Mouse (Mus musculus) lung, postnatal 0 days (tissue): ENCODE data around the gene Slc52a3. TPM values are rescaled to one million over a fixed set of nuclear protein-coding genes. Genes with fewer than 3 reads are reported as not detected.
A peak's percentile ranks its signal among the peaks of the same experiment; 100 is the strongest.

Source experiments
- ATAC-seq: fragments of 200-750 bp; cut with Nextera tagmentation; 2 replicates; pipeline ENCODE4 v1.8.0; 2017; ENCODE audit warnings: moderate library complexity
- DNase-seq: peaks from one replicate; pipeline ENCODE4 v3.0.0-alpha.2; 2016; ENCODE audit warnings: low spot score
- H3K27ac ChIP-seq: fragments of 300-500 bp; sonication (generic); 2 replicates; pipeline ENCODE4 v1.5.1; 2014; ENCODE audit warnings: antibody characterized with exemption, mild to moderate bottlenecking, low read length, mixed read lengths
- H3K27me3 ChIP-seq: fragments of 300-500 bp; sonication (generic); replicated peaks from 2 replicates; pipeline ENCODE4 v1.6.1; 2014; ENCODE audit warnings: low read length, mixed read lengths; ENCODE audit not compliant: insufficient read depth
- H3K36me3 ChIP-seq: fragments of 300-500 bp; sonication (generic); 2 replicates; pipeline ENCODE4 v1.6.1; 2014; ENCODE audit warnings: low read length, mixed read lengths; ENCODE audit not compliant: insufficient read depth
- H3K4me1 ChIP-seq: fragments of 300-500 bp; sonication (generic); 2 replicates; pipeline ENCODE4 v1.6.1; 2014; ENCODE audit warnings: antibody characterized with exemption, low read depth, low read length, mixed read lengths; ENCODE audit not compliant: insufficient read depth
- H3K4me2 ChIP-seq: fragments of 300-500 bp; sonication (generic); replicated peaks from 2 replicates; pipeline ENCODE4 v1.6.1; 2014; ENCODE audit warnings: low read depth, mild to moderate bottlenecking, low read length, moderate library complexity, mixed read lengths
- H3K4me3 ChIP-seq: fragments of 300-500 bp; sonication (generic); 2 replicates; pipeline ENCODE4 v1.5.1; 2014; ENCODE audit warnings: low read depth, low read length
- H3K9ac ChIP-seq: fragments of 300-500 bp; sonication (generic); replicated peaks from 2 replicates; pipeline ENCODE4 v1.6.1; 2014; ENCODE audit warnings: low read depth, mild to moderate bottlenecking
- H3K9me3 ChIP-seq: fragments of 300-500 bp; sonication (generic); 2 replicates; pipeline ENCODE4 v1.6.1; 2016; ENCODE audit warnings: low read length, mixed read lengths
- CTCF ChIP-seq: IDR thresholded peaks from 2 replicates; pipeline ENCODE4 v1.5.1; 2016; ENCODE audit warnings: antibody characterized with exemption, mild to moderate bottlenecking
- EP300 ChIP-seq: IDR thresholded peaks from 2 replicates; pipeline ENCODE4 v1.6.1; 2016; ENCODE audit warnings: antibody characterized with exemption, mild to moderate bottlenecking, control low read depth
- WGBS: fragments of 180-500 bp; shearing (Covaris S2); extraction: QIAGEN DNeasy Blood & Tissue Kit; methylation state at CpG from one replicate; pipeline ENCODE4 v1.1.7; 2014; 5-methylcytosine and 5-hydroxymethylcytosine counted together
- polyA plus RNA-seq: library from polyadenylated mRNA; unstranded; fragments of >200 nt; fragmentation: Nextera tagmentation; extraction: Ambion mirVana; gene quantifications from 2 replicates; pipeline ENCODE4 v1.2.1, GENCODE M21; 2015

Slc52a3 gene
- polyA plus RNA-seq, 1 experiment from 2014 or later: 26.0 TPM

DNA sequence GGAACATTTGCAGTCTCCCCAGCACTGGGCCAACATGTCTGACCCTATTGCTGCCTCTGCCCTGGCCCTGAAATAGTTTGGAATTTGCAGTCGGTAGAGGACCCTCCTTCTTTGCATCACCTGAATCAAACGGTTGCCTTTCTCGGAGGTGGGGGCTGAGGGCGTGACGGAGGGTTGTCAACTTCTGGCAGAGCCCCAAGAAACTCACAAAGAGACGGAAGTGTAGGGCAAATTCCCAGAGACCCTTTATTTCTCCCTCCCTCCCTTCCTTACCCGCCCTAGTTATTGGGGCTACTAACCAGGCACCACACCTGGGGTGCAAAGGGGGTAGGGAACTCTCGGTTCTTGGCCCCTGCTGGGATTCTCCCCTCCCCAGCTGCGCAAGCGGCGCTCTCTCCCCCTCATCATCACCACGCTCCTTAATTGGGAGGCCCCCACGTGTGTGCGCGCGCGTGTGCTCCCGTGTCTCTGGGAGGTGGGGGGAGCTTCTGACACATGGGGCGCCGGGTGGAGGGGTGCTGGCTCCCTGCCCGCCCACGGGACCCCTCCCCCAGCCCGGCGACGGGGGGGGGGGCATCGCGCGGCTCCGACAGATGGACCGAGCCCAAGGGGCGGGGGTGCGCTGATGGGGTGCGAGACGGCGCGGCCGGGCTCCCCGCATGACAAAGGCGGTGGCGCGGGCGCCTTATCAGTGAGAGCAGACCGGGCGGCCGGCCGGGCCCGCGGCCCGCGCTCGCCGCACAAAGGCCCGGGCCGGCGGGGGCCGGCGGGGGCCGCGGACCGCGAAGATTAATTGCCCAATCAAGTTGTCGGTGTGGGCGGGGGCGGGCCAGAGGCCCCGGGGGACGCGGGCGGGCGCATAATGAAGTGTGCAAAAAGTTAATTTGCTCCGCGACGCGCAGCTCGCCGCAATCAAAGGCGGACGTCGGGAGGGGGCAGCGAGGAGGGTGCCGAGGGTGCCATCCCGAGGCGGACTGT lies 52.0 kb downstream of the Slc52a3 start:
- 0 out of 2 replicates have a peak overlapping the region, but pooled peaks have one; percentile 1 for H3K9ac ChIP-seq
- WGBS: 2% methylated on average over 52 of the region's 82 CpGs
- H3K4me2 ChIP-seq: peak overlapping the region; percentile 69
- H3K4me1 ChIP-seq: peaks cover 10% of the 10 kb centered on the region
- H3K36me3 ChIP-seq: no peaks in the 10 kb centered on the region
- H3K4me3 ChIP-seq: peak overlapping the region; percentile 40
- no peak overlapping the region for H3K27ac ChIP-seq
- H3K27me3 ChIP-seq: peaks cover 45% of the 10 kb centered on the region
- DNase-seq (no peak), ATAC-seq (peak; percentile 25; the same call in 1 of the 2 replicates)
- no peaks in the 10 kb centered on the region for H3K9me3 ChIP-seq
- TF ChIP-seq CTCF (no peak), EP300 (no peak)

DNA sequence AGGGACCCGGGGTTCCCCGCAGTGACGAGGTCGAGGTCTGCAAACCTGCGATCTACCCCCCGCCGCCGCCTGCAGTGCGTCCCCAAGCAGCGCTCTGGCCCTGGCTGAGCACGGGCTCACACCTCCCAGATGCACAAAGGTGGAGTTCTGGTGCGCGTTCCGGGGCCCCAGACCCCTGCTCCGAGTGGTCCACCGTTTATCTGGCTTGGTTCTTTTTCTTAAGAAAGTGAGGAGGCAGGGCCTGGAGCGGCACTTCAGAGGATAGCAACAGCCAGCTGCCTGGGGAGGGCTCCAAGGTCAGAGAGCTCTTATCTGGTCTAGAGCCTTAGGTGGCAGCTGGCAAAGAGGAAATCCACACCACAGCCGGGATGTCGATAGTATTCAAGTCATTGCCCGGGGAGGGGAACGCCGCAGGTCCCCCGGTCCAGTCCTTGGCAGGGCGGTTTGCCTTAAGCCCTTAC lies 52.7 kb downstream of the Slc52a3 start:
- TF ChIP-seq EP300 (no peak), CTCF (no peak)
- Histone ChIP-seq H3K36me3 (no peaks in the 10 kb centered on the region), H3K9me3 (no peaks in the 10 kb centered on the region), H3K27ac (no peak overlapping the region), H3K9ac (0 out of 2 replicates have a peak overlapping the region, but pooled peaks have one; percentile 1), H3K4me1 (peaks cover 10% of the 10 kb centered on the region), H3K4me3 (peak overlapping the region; percentile 40), H3K4me2 (peak overlapping the region; percentile 69), H3K27me3 (peaks cover 45% of the 10 kb centered on the region)
- under 1% methylated on average over 24 of the region's 24 CpGs for WGBS
- no peak for ATAC-seq
- DNase-seq: no peak

DNA sequence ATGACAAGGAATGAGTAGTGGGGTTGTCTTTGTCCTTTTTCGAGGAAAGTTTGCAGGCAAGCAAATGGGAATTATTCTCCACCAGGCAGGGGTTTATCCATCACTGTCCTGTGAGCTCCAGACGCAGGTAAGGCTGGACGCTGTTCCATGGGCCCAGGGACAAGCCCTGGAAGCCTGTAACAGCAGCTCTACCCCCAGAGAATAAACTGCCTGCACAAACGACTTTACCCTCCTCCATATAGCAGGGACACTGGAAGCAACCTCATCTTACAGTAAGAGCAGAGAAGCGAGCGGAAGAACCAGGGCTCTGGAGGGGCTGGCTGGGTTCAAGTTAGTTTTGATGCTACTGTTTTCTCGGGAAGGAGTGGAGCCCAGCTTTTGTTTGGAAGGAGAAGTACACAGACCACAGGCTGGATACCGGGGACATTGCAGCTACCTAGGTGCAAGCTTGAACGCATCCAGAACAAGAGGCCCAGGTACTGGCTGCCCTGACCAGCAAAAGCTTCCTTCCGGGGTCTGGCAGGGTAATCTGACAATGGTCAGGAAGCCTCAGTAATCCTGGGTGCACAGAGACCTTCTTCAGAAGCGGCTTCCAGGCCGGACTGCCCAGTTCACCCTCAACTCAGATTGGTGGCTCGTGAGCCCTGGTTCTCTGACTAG lies 53.4 kb downstream of the Slc52a3 start:
- 7% methylated on average over 13 of the region's 13 CpGs for WGBS
- ATAC-seq (no peak), DNase-seq (no peak)
- Histone ChIP-seq H3K9me3 (no peaks in the 10 kb centered on the region), H3K36me3 (no peaks in the 10 kb centered on the region), H3K27ac (no peak overlapping the region), H3K4me1 (peaks cover 10% of the 10 kb centered on the region), H3K9ac (no peak overlapping the region), H3K4me2 (no peak overlapping the region), H3K4me3 (no peak overlapping the region), H3K27me3 (peaks cover 45% of the 10 kb centered on the region)
- TF ChIP-seq EP300 (no peak), CTCF (no peak)

DNA sequence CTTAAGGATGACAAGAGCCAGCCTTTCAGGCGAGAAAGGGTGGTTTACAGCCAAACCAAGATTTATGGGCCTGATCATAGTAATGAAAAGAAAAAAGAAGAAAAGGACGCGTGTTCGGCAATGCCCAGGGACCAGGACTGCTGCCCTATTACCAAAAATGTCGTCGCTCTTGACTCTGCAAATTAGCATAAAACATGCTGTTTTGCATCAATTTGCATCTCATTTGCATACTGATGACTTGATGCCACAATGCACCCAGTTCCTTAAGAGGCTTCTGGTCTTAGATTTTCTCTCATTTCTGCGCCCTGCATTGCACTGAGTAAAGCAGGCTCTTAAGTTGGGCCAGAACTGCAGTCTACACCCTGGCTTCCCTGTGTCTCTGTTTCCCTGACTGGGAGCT lies 54.0 kb downstream of the Slc52a3 start:
- no peak overlapping the region for H3K9ac ChIP-seq
- 15% methylated on average over 7 of the region's 7 CpGs for WGBS
- no peak for ATAC-seq
- no peak for DNase-seq
- peaks cover 45% of the 10 kb centered on the region for H3K27me3 ChIP-seq
- TF ChIP-seq EP300 (no peak), CTCF (no peak)
- H3K9me3 ChIP-seq: no peaks in the 10 kb centered on the region
- no peak overlapping the region for H3K4me3 ChIP-seq
- no peaks in the 10 kb centered on the region for H3K36me3 ChIP-seq
- H3K27ac ChIP-seq: no peak overlapping the region
- H3K4me2 ChIP-seq: no peak overlapping the region
- peaks cover 10% of the 10 kb centered on the region for H3K4me1 ChIP-seq

DNA sequence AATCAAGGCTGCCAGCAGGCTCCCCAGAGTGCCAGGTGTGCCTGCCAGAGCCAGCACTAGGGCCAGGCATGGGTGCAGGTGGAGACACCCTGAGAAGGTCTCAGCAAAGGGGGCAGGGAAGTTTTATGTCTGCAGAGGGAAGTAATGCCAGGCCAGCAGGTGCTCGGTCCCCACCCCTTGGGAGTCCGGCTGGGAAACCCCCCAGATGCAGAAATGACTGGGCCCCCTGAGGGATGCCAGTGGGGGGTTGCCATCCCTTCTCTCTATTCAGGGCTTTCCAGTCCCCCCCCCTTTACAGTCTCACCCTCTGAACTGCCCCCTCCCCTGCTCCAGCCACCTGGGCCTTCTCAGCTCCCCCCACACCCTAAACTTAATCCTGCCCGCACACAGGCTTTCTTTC lies 55.7 kb downstream of the Slc52a3 start:
- 68% methylated on average over 3 of the region's 3 CpGs for WGBS
- TF ChIP-seq CTCF (no peak), EP300 (no peak)

DNA sequence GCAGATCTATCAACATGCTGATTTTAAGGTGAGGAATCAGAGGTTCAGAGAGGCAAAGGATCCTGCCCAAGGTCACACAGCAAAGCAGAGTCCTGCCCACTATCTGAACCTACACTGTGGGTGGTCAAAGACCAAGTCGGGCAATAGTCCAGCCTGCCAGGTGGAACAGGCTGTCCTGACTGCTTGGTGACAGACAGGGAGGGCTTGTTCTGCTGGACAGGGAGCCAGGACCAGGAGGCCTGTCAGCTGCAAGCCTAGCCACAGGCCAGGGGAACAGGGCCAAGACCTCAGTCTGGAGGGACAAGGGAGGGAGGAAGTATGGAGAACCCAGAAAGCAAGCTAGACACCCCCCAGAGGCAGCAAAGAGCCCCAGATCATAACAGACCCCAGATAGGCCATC lies 59.1 kb downstream of the Slc52a3 start:
- TF ChIP-seq EP300: no peak
- TF ChIP-seq CTCF: no peak
- Histone ChIP-seq H3K27me3 (peaks cover 8% of the 10 kb centered on the region; the same call in 1 of the 2 replicates), H3K4me1 (no peaks in the 10 kb centered on the region)

More for the DNA sequence above, 55.7 kb downstream of the Slc52a3 start:
- no peak overlapping the region for H3K4me2 ChIP-seq
- no peak overlapping the region for H3K27ac ChIP-seq
- no peak overlapping the region for H3K9ac ChIP-seq
- peaks cover 41% of the 10 kb centered on the region for H3K27me3 ChIP-seq
- ATAC-seq (no peak), DNase-seq (no peak)
- no peaks in the 10 kb centered on the region for H3K36me3 ChIP-seq
- H3K9me3 ChIP-seq: no peaks in the 10 kb centered on the region
- no peak overlapping the region for H3K4me3 ChIP-seq
- H3K4me1 ChIP-seq: peaks cover 10% of the 10 kb centered on the region

More for the DNA sequence above, 59.1 kb downstream of the Slc52a3 start:
- H3K4me3 ChIP-seq: no peak overlapping the region
- no peak overlapping the region for H3K9ac ChIP-seq
- H3K9me3 ChIP-seq: no peaks in the 10 kb centered on the region
- no peak overlapping the region for H3K27ac ChIP-seq
- no peak overlapping the region for H3K4me2 ChIP-seq
- H3K36me3 ChIP-seq: no peaks in the 10 kb centered on the region
- DNase-seq (no peak), ATAC-seq (no peak)
- 7% methylated on average over 1 of the region's 1 CpGs for WGBS
